Mouse (Mus musculus): Measurements from ENCODE around the gene Dock7. TPM values are rescaled to one million over a fixed set of nuclear protein-coding genes. Genes with fewer than 3 reads are reported as not detected.

Dock7 gene
- polyA plus RNA-seq, 1 experiment from 2014 or later, result 71.1 TPM

GRCm38 (mm10) chr4:99141578-99141977, 20.9 kb upstream of the Dock7 start:
- Histone ChIP-seq H3K27ac (no peak overlapping the region), H3K4me2 (no peak overlapping the region), H3K4me1 (no peaks in the 10 kb centered on the region), H3K9me3 (no peaks in the 10 kb centered on the region), H3K4me3 (no peak overlapping the region), H3K27me3 (replicated peaks) (no peaks in the 10 kb centered on the region), H3K9ac (no peak overlapping the region), H3K36me3 (replicated peaks) (no peaks in the 10 kb centered on the region)
- 87% methylated on average over 3 of the region's 3 CpGs for WGBS
- no peak for ATAC-seq (replicated peaks)

GRCm38 (mm10) chr4:99141171-99141570, 20.5 kb upstream of the Dock7 start:
- H3K27me3 ChIP-seq (replicated peaks), result no peaks in the 10 kb centered on the region
- no peak overlapping the region for H3K4me2 ChIP-seq
- ATAC-seq (replicated peaks), result no peak
- no peaks in the 10 kb centered on the region for H3K9me3 ChIP-seq
- no peak overlapping the region for H3K4me3 ChIP-seq
- H3K27ac ChIP-seq, result no peak overlapping the region
- H3K9ac ChIP-seq, result no peak overlapping the region
- no peaks in the 10 kb centered on the region for H3K36me3 ChIP-seq (replicated peaks)
- WGBS, result 95% methylated on average over 1 of the region's 1 CpGs
- no peaks in the 10 kb centered on the region for H3K4me1 ChIP-seq

GRCm38 (mm10) chr4:99137986-99138641, 17.4 kb upstream of the Dock7 start:
- Histone ChIP-seq H3K36me3 (replicated peaks) (no peaks in the 10 kb centered on the region), H3K9ac (no peak overlapping the region), H3K4me2 (no peak overlapping the region), H3K4me3 (no peak overlapping the region), H3K27ac (no peak overlapping the region), H3K27me3 (replicated peaks) (no peaks in the 10 kb centered on the region), H3K4me1 (no peaks in the 10 kb centered on the region), H3K9me3 (no peaks in the 10 kb centered on the region)
- ATAC-seq (replicated peaks), result no peak
- WGBS, result 89% methylated on average over 8 of the region's 8 CpGs

GRCm38 (mm10) chr4:99134522-99134921, 13.8 kb upstream of the Dock7 start:
- no peaks in the 10 kb centered on the region for H3K9me3 ChIP-seq
- H3K9ac ChIP-seq, result no peak overlapping the region
- ATAC-seq (replicated peaks), result no peak
- H3K4me1 ChIP-seq, result no peaks in the 10 kb centered on the region
- H3K36me3 ChIP-seq (replicated peaks), result no peaks in the 10 kb centered on the region
- H3K4me3 ChIP-seq, result no peak overlapping the region
- H3K27me3 ChIP-seq (replicated peaks), result no peaks in the 10 kb centered on the region
- H3K4me2 ChIP-seq, result no peak overlapping the region
- 50% methylated on average over 3 of the region's 3 CpGs for WGBS
- no peak overlapping the region for H3K27ac ChIP-seq

GRCm38 (mm10) chr4:99133326-99133725, 12.6 kb upstream of the Dock7 start:
- no peak for ATAC-seq (replicated peaks)
- H3K27me3 ChIP-seq (replicated peaks), result no peaks in the 10 kb centered on the region
- H3K36me3 ChIP-seq (replicated peaks), result no peaks in the 10 kb centered on the region
- no peaks in the 10 kb centered on the region for H3K9me3 ChIP-seq
- H3K4me1 ChIP-seq, result no peaks in the 10 kb centered on the region
- no peak overlapping the region for H3K9ac ChIP-seq
- WGBS, result 91% methylated on average over 8 of the region's 8 CpGs
- H3K27ac ChIP-seq, result no peak overlapping the region
- H3K4me3 ChIP-seq, result no peak overlapping the region
- H3K4me2 ChIP-seq, result no peak overlapping the region

GRCm38 (mm10) chr4:99132686-99133085, 12.0 kb upstream of the Dock7 start:
- H3K4me2 ChIP-seq, result no peak overlapping the region
- H3K27ac ChIP-seq, result no peak overlapping the region
- H3K27me3 ChIP-seq (replicated peaks), result no peaks in the 10 kb centered on the region
- no peaks in the 10 kb centered on the region for H3K9me3 ChIP-seq
- H3K9ac ChIP-seq, result no peak overlapping the region
- no peak for ATAC-seq (replicated peaks)
- 60% methylated on average over 6 of the region's 6 CpGs for WGBS
- no peak overlapping the region for H3K4me3 ChIP-seq
- no peaks in the 10 kb centered on the region for H3K4me1 ChIP-seq
- H3K36me3 ChIP-seq (replicated peaks), result no peaks in the 10 kb centered on the region

- H3K4me3 ChIP-seq, result no peak overlapping the region
- WGBS, result 90% methylated on average over 9 of the region's 9 CpGs
Observed at GRCm38 (mm10) chr4:99131227-99131653, 10.5 kb upstream of the Dock7 start.

GRCm38 (mm10) chr4:99123546-99123945, 2.8 kb upstream of the Dock7 start:
- Histone ChIP-seq H3K9me3 (no peaks in the 10 kb centered on the region), H3K27ac (no peak overlapping the region), H3K27me3 (replicated peaks) (no peaks in the 10 kb centered on the region), H3K4me3 (no peak overlapping the region), H3K4me2 (no peak overlapping the region), H3K9ac (no peak overlapping the region), H3K36me3 (replicated peaks) (no peaks in the 10 kb centered on the region), H3K4me1 (peaks cover 25% of the 10 kb centered on the region)
- no peak for ATAC-seq (replicated peaks)
- WGBS, result 59% methylated on average over 3 of the region's 3 CpGs

More at GRCm38 (mm10) chr4:99131227-99131653, 10.5 kb upstream of the Dock7 start:
- no peaks in the 10 kb centered on the region for H3K9me3 ChIP-seq
- no peaks in the 10 kb centered on the region for H3K4me1 ChIP-seq
- no peak overlapping the region for H3K27ac ChIP-seq
- no peaks in the 10 kb centered on the region for H3K27me3 ChIP-seq (replicated peaks)
- H3K4me2 ChIP-seq, result no peak overlapping the region
- no peak for ATAC-seq (replicated peaks)
- no peaks in the 10 kb centered on the region for H3K36me3 ChIP-seq (replicated peaks)
- H3K9ac ChIP-seq, result no peak overlapping the region

GRCm38 (mm10) chr4:99122786-99123185, 2.1 kb upstream of the Dock7 start:
- Histone ChIP-seq H3K9ac (no peak overlapping the region), H3K4me2 (no peak overlapping the region), H3K36me3 (replicated peaks) (no peaks in the 10 kb centered on the region), H3K27ac (no peak overlapping the region), H3K4me1 (peaks cover 33% of the 10 kb centered on the region), H3K27me3 (replicated peaks) (no peaks in the 10 kb centered on the region), H3K4me3 (no peak overlapping the region), H3K9me3 (no peaks in the 10 kb centered on the region)
- no peak for ATAC-seq (replicated peaks)
- 75% methylated on average over 1 of the region's 1 CpGs for WGBS

- no peak for ATAC-seq (replicated peaks)
- Histone ChIP-seq H3K9me3 (no peaks in the 10 kb centered on the region), H3K36me3 (replicated peaks) (no peaks in the 10 kb centered on the region), H3K27me3 (replicated peaks) (no peaks in the 10 kb centered on the region), H3K4me1 (peaks cover 39% of the 10 kb centered on the region), H3K4me3 (0 out of 2 replicates have a peak overlapping the region, but pooled peaks have one; percentile 96), H3K4me2 (peak overlapping the region; percentile 49; the same call in 1 of the 2 replicates), H3K9ac (no peak overlapping the region), H3K27ac (peak overlapping the region; percentile 85)
- WGBS, result 76% methylated on average over 3 of the region's 3 CpGs
Observed at GRCm38 (mm10) chr4:99122047-99122446, 1.3 kb upstream of the Dock7 start.

GRCm38 (mm10) chr4:99121123-99121755, 524 bp upstream of the Dock7 start:
- WGBS, result 2% methylated on average over 17 of the region's 17 CpGs
- Histone ChIP-seq H3K4me3 (peak overlapping the region; percentile 96), H3K27me3 (replicated peaks) (no peaks in the 10 kb centered on the region), H3K9me3 (no peaks in the 10 kb centered on the region), H3K36me3 (replicated peaks) (no peaks in the 10 kb centered on the region), H3K9ac (peak overlapping the region; percentile 88), H3K4me1 (peaks cover 47% of the 10 kb centered on the region), H3K27ac (peak overlapping the region; percentile 85), H3K4me2 (peak overlapping the region; percentile 49)
- ATAC-seq (replicated peaks), result peak; percentile 66

GRCm38 (mm10) chr4:99119051-99119450, 1.7 kb downstream of the Dock7 start:
- H3K9ac ChIP-seq, result peak overlapping the region; percentile 25; the same call in 1 of the 2 replicates
- H3K27me3 ChIP-seq (replicated peaks), result no peaks in the 10 kb centered on the region
- peak overlapping the region; percentile 96 for H3K4me3 ChIP-seq
- no peaks in the 10 kb centered on the region for H3K9me3 ChIP-seq
- no peaks in the 10 kb centered on the region for H3K36me3 ChIP-seq (replicated peaks)
- H3K27ac ChIP-seq, result no peak overlapping the region
- WGBS, result 50% methylated on average over 5 of the region's 5 CpGs
- ATAC-seq (replicated peaks), result no peak
- H3K4me2 ChIP-seq, result peak overlapping the region; percentile 49
- peaks cover 55% of the 10 kb centered on the region for H3K4me1 ChIP-seq

- 84% methylated on average over 9 of the region's 9 CpGs for WGBS
- no peak overlapping the region for H3K4me2 ChIP-seq
- no peak overlapping the region for H3K9ac ChIP-seq
- H3K4me3 ChIP-seq, result no peak overlapping the region
- H3K27ac ChIP-seq, result no peak overlapping the region
- H3K9me3 ChIP-seq, result no peaks in the 10 kb centered on the region
- ATAC-seq (replicated peaks), result no peak
- H3K36me3 ChIP-seq (replicated peaks), result no peaks in the 10 kb centered on the region
- H3K4me1 ChIP-seq, result peaks cover 56% of the 10 kb centered on the region
- no peaks in the 10 kb centered on the region for H3K27me3 ChIP-seq (replicated peaks)
Observed at GRCm38 (mm10) chr4:99115797-99116196, 4.9 kb downstream of the Dock7 start.
